Mouse (Mus musculus) megakaryocyte, embryonic 14.5 days (primary cell): ENCODE measurements around the gene Hmgn5. TPM values are rescaled to one million over a fixed set of nuclear protein-coding genes. Genes with fewer than 3 reads are reported as not detected.

ENCODE experiments used
- H3K27me3 ChIP-seq: replicated peaks from 2 replicates; pipeline ENCODE3; 2012; ENCODE audit warnings: inconsistent platforms
- H3K36me3 ChIP-seq: replicated peaks from 2 replicates; pipeline ENCODE3; 2012; ENCODE audit warnings: low read length, inconsistent platforms, mixed read lengths
- H3K4me1 ChIP-seq: 2 replicates; pipeline ENCODE4 v1.6.1; 2012; ENCODE audit warnings: inconsistent platforms
- H3K4me3 ChIP-seq: replicated peaks from 2 replicates; pipeline ENCODE3; 2012; ENCODE audit warnings: moderate library complexity, mild to moderate bottlenecking, inconsistent platforms
- H3K9me3 ChIP-seq: 2 replicates; pipeline ENCODE4 v1.6.1; 2012; ENCODE audit warnings: inconsistent platforms
- FLI1 ChIP-seq: IDR thresholded peaks from 2 replicates; pipeline ENCODE4 v1.6.1; 2012; ENCODE audit warnings: low read length, inconsistent platforms, mixed read lengths
- GATA1 ChIP-seq: IDR thresholded peaks from 3 replicates; pipeline ENCODE4 v1.6.1; 2012; ENCODE audit warnings: mixed read lengths, low read length, inconsistent platforms, borderline replicate concordance
- polyA plus RNA-seq: library from polyadenylated mRNA; stranded (reverse); fragments of >175 nt; gene quantifications from 2 replicates; pipeline ENCODE4 v1.2.3, GENCODE M21; 2012; ENCODE audit warnings: low replicate concordance; ENCODE audit not compliant: insufficient read depth

The Hmgn5 gene
- polyA plus RNA-seq: 1.8 and 20.8 TPM in 2 replicates

DNA sequence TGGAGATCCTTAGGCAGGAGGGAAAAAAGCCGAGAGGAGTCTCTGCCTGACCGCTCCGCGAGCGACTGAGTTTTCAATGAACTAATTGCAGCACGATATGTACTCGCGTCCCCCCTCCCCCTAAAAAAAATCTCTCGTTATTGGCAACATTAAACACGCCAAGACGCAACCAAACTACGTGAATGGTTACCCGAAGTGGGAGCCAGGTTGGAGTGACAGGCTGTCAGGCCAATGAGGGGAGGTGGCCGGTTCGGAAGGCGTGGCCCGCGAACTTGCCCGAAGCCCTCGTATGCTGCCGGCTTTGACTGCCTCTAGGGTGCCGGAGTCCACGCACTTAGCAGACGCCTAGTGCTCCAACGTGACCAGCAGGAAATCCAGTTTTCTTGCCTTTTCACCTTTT lies at the start of gene Hmgn5:
Gene Hmgn5, minus strand, starts transcription at position 122 of the 400 bp plus-strand sequence.
- no peaks in the 10 kb centered on the region for H3K4me1 ChIP-seq
- TF ChIP-seq FLI1: no peak
- TF ChIP-seq GATA1: no peak
- H3K36me3 ChIP-seq: no peaks in the 10 kb centered on the region
- H3K27me3 ChIP-seq: no peaks in the 10 kb centered on the region
- peak within 1 kb of the TSS; percentile 92 for H3K4me3 ChIP-seq
- no peaks in the 10 kb centered on the region for H3K9me3 ChIP-seq

DNA sequence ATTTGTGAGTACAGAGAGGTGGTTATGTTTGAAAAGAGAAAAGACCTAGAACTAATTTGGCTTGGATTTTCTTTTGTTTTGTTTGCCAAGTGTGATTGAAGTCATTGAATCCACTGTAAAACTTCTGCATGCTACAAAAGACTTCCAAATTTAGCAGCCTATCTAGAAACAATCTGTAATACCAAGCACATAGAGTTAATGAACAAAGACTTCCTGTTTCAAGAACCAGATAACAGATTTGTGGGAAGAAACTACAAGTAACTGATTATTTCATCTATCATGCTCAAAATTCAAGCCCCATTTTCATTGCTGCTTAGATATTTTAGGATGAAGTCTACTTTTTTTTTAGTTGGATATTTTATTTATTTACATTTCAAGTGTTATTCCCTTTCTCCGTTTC lies 34.6 kb upstream of the Hmgn5 start:
- Histone ChIP-seq H3K4me1 (no peaks in the 10 kb centered on the region), H3K27me3 (no peaks in the 10 kb centered on the region), H3K4me3 (no peak overlapping the region), H3K36me3 (no peaks in the 10 kb centered on the region), H3K9me3 (no peaks in the 10 kb centered on the region)
- TF ChIP-seq GATA1 (no peak), FLI1 (no peak)

DNA sequence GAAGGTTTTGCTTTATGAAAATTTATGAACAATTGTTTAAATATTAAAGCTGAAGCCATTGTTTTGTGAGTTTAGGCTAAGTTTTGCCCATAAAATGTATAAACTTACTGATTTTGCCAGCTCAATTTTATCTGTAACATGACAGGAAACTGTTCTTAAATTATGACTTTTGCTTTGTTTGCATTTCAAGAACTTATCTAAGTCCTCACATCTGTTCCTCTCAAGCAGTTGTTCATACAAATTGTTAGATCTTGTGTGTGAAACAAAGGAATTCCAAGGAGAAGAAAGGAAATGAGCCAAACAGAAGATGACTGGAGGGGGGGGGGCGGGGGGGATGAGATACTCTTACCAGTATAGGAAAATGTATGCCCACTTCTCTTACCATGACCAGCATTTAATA lies 13.0 kb upstream of the Hmgn5 start:
- no peaks in the 10 kb centered on the region for H3K9me3 ChIP-seq
- H3K36me3 ChIP-seq: no peaks in the 10 kb centered on the region
- no peak overlapping the region for H3K4me3 ChIP-seq
- peaks cover 8% of the 10 kb centered on the region; the same call in 1 of the 2 replicates for H3K4me1 ChIP-seq
- H3K27me3 ChIP-seq: no peaks in the 10 kb centered on the region
- no peak for TF ChIP-seq FLI1
- no peak for TF ChIP-seq GATA1

DNA sequence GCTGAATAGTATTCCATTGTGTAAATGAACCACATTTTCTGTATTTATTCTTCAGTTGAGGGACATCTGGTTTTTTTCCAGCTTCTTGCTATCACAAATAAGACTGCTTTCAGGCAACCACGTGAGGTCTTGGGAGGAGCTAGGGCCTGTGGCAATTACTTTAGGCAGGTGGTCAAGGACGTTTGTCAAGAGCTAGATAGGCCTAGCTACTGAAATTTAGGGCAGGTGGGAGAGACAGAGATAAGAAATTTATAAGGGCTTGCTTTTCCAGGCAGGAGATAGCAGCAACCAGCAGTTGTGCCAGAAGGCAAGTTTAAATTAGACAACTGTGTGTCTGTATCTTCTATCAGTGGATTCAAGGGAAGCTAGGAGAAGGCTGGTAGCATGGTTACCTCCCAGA lies 7.7 kb upstream of the Hmgn5 start:
- Histone ChIP-seq H3K4me1 (no peaks in the 10 kb centered on the region), H3K9me3 (no peaks in the 10 kb centered on the region), H3K4me3 (no peak overlapping the region), H3K27me3 (no peaks in the 10 kb centered on the region), H3K36me3 (no peaks in the 10 kb centered on the region)
- TF ChIP-seq FLI1 (no peak), GATA1 (no peak)

DNA sequence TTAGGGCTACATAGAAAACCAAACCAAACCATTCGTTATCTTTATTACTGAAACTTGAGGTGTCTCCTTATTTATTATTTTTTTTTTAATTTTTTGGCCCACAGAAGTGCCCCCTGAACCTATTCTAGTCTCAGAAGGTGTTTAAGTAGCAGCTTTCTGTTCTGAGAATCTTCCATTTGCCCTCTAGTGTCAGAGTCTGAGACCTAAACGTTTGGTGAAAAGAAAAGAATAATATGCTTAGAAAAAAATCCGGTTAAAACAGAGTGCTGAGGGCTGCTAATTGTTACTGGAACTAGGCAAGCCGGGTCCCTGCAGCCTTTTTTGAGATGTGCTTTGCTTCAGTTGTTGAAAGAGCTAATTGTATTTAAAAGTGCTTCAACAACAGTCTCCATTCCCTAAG lies 962 bp upstream of the Hmgn5 start:
- H3K4me1 ChIP-seq: no peaks in the 10 kb centered on the region
- no peaks in the 10 kb centered on the region for H3K36me3 ChIP-seq
- no peaks in the 10 kb centered on the region for H3K27me3 ChIP-seq
- no peak for TF ChIP-seq GATA1
- no peak for TF ChIP-seq FLI1
- H3K9me3 ChIP-seq: no peaks in the 10 kb centered on the region
- H3K4me3 ChIP-seq: peak overlapping the region; percentile 92

DNA sequence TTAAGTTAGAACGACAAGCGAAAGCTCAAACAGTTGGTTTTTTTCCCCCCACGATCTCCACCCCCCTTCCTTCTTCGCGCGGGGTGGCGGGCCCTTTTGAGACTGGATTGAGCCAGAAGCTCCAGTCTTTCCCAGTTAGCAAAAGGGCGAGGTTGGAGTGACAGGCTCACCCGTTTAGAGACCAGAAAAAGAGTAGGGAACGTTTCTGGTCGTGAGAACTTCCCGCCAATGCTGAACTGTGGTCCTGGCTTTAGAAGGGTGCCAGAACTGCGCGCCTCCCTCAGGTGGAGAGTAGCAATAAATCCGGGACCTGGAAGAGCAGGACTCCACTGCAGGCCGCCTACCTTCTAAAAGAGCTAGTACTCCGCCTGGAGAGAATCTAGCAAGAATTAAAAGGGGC lies 482 bp upstream of the Hmgn5 start:
- TF ChIP-seq FLI1 (no peak), GATA1 (no peak)
- no peaks in the 10 kb centered on the region for H3K9me3 ChIP-seq
- peak overlapping the region; percentile 92 for H3K4me3 ChIP-seq
- no peaks in the 10 kb centered on the region for H3K4me1 ChIP-seq
- no peaks in the 10 kb centered on the region for H3K27me3 ChIP-seq
- H3K36me3 ChIP-seq: no peaks in the 10 kb centered on the region

DNA sequence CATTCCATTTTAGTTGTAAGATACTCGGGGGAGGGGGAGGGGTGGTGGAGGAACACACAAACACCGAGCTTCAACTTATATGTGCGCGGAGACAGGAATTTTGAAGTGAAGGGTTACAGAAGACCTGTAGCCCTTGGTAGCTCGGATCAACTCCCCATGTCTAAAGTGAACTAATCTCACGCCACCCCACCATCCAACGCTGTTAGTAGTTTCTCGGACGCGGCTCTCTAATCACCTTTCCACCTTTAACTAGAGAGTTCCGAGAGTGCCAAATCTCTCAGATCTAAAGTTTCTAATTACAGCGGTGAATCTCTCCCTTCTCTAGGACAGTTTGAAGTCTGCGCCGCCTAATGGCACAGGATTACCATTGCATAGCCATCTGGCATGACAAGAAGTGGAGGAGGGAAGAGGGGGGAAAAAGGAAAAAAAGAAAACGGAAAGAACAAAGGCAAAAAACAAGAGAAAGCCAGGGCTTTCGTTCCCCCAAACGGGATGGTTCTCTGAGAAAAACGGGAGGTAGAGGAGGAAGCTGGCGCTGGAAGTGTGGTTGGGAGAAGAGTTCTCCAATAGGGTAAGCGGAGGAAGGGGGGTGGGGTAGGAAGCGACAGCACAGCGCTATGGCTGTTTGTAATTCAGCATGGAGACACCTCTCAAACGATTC lies 703 bp downstream of the Hmgn5 start:
- Histone ChIP-seq H3K4me3 (peak overlapping the region; percentile 92), H3K36me3 (peaks cover 1% of the 10 kb centered on the region), H3K4me1 (no peaks in the 10 kb centered on the region), H3K27me3 (no peaks in the 10 kb centered on the region), H3K9me3 (no peaks in the 10 kb centered on the region)
- TF ChIP-seq FLI1 (no peak), GATA1 (no peak)

DNA sequence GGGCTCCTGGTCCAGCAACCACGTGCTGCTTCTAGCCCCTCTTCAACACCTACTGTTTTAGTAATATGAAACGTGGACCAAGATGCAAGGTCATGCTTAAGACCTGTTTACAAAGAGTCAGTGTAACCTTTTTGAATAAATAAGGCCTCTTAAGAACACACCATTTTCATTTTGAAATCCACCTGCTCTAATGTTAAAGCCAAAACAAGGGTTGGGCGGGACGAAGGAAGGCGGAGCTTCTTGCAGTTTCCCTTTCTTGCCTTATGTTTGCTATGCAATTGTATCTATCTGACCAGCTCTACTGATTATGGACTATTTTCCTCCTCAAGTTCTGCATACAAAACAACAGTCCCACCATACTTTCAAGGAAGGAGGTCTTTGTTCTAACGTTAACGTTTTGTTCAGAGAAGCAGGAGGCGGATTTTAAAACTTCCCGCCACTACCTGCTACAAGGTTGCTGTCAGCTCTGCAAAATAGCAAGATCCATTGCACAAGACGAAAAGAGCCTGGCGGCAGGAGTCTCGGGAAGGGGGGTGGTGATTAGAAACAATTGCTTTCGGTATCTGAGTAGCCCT lies 1.5 kb downstream of the Hmgn5 start:
- Histone ChIP-seq H3K9me3 (no peaks in the 10 kb centered on the region), H3K36me3 (peaks cover 9% of the 10 kb centered on the region), H3K4me3 (peak overlapping the region; percentile 92), H3K4me1 (no peaks in the 10 kb centered on the region), H3K27me3 (no peaks in the 10 kb centered on the region)
- TF ChIP-seq FLI1: no peak
- no peak for TF ChIP-seq GATA1

DNA sequence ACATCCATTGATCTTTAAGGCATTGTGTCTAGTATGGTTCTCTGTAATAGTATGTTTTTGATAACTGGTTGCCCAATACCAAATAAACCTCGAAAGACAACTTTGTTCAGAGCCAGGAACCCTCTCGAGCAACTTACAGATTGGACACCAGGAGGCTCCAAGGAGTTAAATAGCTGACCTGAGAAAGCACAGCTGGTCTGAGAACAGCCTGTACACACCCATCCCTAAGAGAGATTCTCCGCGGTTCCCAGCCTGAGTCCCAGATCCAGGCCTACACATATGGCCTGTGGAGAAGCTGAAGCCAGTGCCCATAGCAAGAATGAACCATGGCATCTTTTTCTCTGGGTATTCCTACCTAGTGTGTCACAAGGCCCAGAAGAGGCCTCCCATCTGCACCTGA lies 11.9 kb downstream of the Hmgn5 start:
- Histone ChIP-seq H3K27me3 (no peaks in the 10 kb centered on the region), H3K36me3 (peaks cover 8% of the 10 kb centered on the region), H3K4me1 (no peaks in the 10 kb centered on the region), H3K9me3 (no peaks in the 10 kb centered on the region), H3K4me3 (no peak overlapping the region)
- TF ChIP-seq GATA1 (no peak), FLI1 (no peak)

Other genes with a start within 250 kb of the Hmgn5 start
- gene Brwd3, start 179.0 kb downstream of the Hmgn5 start, polyA plus RNA-seq: 0.38 and 0.46 TPM in 2 replicates
- gene Sh3bgrl, start 82.0 kb upstream of the Hmgn5 start, polyA plus RNA-seq: 5.4 TPM in 1 of 2 replicates, not detected in the other
- gene Gm6377, start 183.4 kb upstream of the Hmgn5 start, polyA plus RNA-seq: not detected in 2 replicates